Mouse (Mus musculus) lung, embryonic 14.5 days (tissue): ENCODE measurements at regions not wholly inside any gene's neighbourhood (a gene's known extent, or its start where the extent isn't known, plus 50 kb on each side); places are given as distances from the start of the nearest gene placed in this dataset.

Experiments used
- ATAC-seq: fragments of 200-750 bp; cut with Nextera tagmentation; 2 replicates; pipeline ENCODE4 v1.8.0; 2017; ENCODE audit warnings: mild to moderate bottlenecking, moderate TSS enrichment, moderate library complexity; ENCODE audit not compliant: insufficient read depth
- DNase-seq: peaks from one replicate; pipeline ENCODE4 v3.0.0-alpha.2; 2015
- H3K27ac ChIP-seq: fragments of 300-500 bp; sonication (generic); 2 replicates; pipeline ENCODE4 v1.5.1; 2014; ENCODE audit warnings: low read depth, mild to moderate bottlenecking, moderate library complexity
- H3K27me3 ChIP-seq: fragments of 300-500 bp; sonication (generic); 2 replicates; pipeline ENCODE4 v1.6.1; 2014; ENCODE audit warnings: low read length, control low read depth; ENCODE audit not compliant: insufficient read depth
- H3K36me3 ChIP-seq: fragments of 300-500 bp; sonication (generic); 2 replicates; pipeline ENCODE4 v1.6.1; 2014; ENCODE audit warnings: control low read depth; ENCODE audit not compliant: insufficient read depth
- H3K4me1 ChIP-seq: fragments of 300-500 bp; sonication (generic); 2 replicates; pipeline ENCODE4 v1.6.1; 2014; ENCODE audit warnings: antibody characterized with exemption, control low read depth; ENCODE audit not compliant: insufficient read depth
- H3K4me2 ChIP-seq: fragments of 300-500 bp; sonication (generic); 2 replicates; pipeline ENCODE4 v1.6.1; 2014; ENCODE audit warnings: mild to moderate bottlenecking
- H3K4me3 ChIP-seq: fragments of 300-500 bp; sonication (generic); 2 replicates; pipeline ENCODE4 v1.5.1; 2014; ENCODE audit warnings: low read depth, low read length
- H3K9ac ChIP-seq: fragments of 300-500 bp; sonication (generic); 2 replicates; pipeline ENCODE4 v1.6.1; 2014
- H3K9me3 ChIP-seq: fragments of 300-500 bp; sonication (generic); 2 replicates; pipeline ENCODE4 v1.6.1; 2016; ENCODE audit warnings: low read depth, low read length, control low read depth
- CTCF ChIP-seq: IDR thresholded peaks from 2 replicates; pipeline ENCODE4 v1.5.1; 2016; ENCODE audit warnings: antibody characterized with exemption, low read depth
- WGBS: fragments of 180-500 bp; shearing (Covaris S2); extraction: QIAGEN DNeasy Blood & Tissue Kit; methylation state at CpG from one replicate; pipeline ENCODE4 v1.1.7; 2014; 5-methylcytosine and 5-hydroxymethylcytosine counted together

GRCm38 (mm10) chr9:52261538-52261937 is 93.2 kb upstream of the Zc3h12c start:
- WGBS: 82% methylated on average over 2 of the region's 2 CpGs
- no peak for ATAC-seq
- TF ChIP-seq CTCF: no peak
- no peak overlapping the region for H3K4me2 ChIP-seq
- no peaks in the 10 kb centered on the region for H3K4me1 ChIP-seq
- no peak overlapping the region for H3K9ac ChIP-seq
- no peaks in the 10 kb centered on the region for H3K27me3 ChIP-seq
- no peak overlapping the region for H3K27ac ChIP-seq
- H3K36me3 ChIP-seq: no peaks in the 10 kb centered on the region
- H3K9me3 ChIP-seq: no peaks in the 10 kb centered on the region
- no peak for DNase-seq
- no peak overlapping the region for H3K4me3 ChIP-seq

DNA sequence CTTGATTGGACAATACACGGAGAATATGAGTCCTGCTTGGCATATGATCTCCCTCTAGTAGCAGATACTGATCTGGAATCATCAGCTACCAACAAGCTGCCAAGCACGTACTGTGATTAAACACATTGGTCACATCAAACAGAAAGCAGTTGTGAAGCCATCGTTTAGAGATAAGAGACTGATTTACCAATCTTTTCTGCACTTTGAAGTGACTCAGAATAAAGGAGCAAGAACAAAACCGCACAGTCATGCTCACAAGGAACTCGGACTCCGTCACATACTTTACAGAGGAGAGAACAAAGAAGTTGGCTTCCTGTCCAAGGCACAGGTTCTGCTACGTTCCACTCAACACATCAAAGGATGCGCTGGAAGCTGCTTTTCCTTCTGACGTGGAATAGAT is 91.1 kb upstream of the Zc3h12c start:
- DNase-seq (peak; percentile 5), ATAC-seq (no peak)
- H3K4me1 ChIP-seq: no peaks in the 10 kb centered on the region
- H3K4me2 ChIP-seq: no peak overlapping the region
- TF ChIP-seq CTCF: no peak
- H3K27me3 ChIP-seq: no peaks in the 10 kb centered on the region
- no peak overlapping the region for H3K9ac ChIP-seq
- H3K4me3 ChIP-seq: no peak overlapping the region
- no peak overlapping the region for H3K27ac ChIP-seq
- H3K36me3 ChIP-seq: no peaks in the 10 kb centered on the region
- 35% methylated on average over 9 of the region's 9 CpGs for WGBS
- H3K9me3 ChIP-seq: no peaks in the 10 kb centered on the region

DNA sequence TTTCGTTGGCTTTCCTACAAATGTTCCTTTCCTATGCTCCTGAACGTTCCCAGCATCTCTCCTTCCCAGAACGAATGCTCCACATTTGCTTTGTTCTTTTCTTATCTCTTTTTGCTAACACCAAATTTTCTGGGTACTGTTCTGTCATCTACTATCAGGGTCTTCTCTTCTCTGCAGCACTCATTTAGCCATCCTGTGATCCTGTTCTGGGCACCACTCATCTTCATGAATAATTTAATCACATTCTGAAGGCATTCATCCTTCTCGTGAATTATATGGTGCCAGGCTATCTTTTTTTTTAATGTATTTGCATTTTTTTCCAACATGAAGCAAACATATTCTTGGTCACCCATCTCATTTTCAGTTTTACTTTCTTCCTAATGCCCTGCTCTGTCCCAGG is 87.3 kb upstream of the Zc3h12c start:
- Histone ChIP-seq H3K27me3 (no peaks in the 10 kb centered on the region), H3K9me3 (no peaks in the 10 kb centered on the region), H3K4me1 (no peaks in the 10 kb centered on the region), H3K36me3 (no peaks in the 10 kb centered on the region), H3K4me3 (no peak overlapping the region), H3K9ac (no peak overlapping the region), H3K27ac (no peak overlapping the region), H3K4me2 (no peak overlapping the region)
- TF ChIP-seq CTCF: no peak
- DNase-seq (no peak), ATAC-seq (no peak)
- WGBS: 49% methylated on average over 4 of the region's 4 CpGs

DNA sequence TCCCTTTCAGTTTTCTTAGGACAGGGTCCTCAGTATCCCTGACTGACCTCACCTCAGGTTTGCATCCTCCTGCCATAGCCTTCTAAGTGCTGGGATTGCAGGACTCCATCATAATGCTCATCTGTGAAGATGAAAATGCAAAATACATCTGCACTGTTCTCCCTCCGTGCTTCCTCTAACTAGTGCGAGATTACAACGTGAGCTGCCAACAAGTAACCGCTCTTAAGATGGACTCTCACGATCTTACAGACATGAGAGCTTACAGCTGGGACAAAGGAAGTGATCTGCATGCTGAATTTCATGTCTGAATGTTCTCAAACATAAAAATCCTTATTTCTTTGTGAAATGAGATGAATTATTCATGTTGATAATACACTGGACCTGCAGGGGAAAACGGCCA is 86.1 kb upstream of the Zc3h12c start:
- Histone ChIP-seq H3K4me3 (no peak overlapping the region), H3K9ac (no peak overlapping the region), H3K9me3 (no peaks in the 10 kb centered on the region), H3K4me2 (no peak overlapping the region), H3K27me3 (no peaks in the 10 kb centered on the region), H3K4me1 (no peaks in the 10 kb centered on the region), H3K36me3 (no peaks in the 10 kb centered on the region), H3K27ac (no peak overlapping the region)
- 58% methylated on average over 6 of the region's 6 CpGs for WGBS
- TF ChIP-seq CTCF: no peak
- ATAC-seq (no peak), DNase-seq (no peak)

DNA sequence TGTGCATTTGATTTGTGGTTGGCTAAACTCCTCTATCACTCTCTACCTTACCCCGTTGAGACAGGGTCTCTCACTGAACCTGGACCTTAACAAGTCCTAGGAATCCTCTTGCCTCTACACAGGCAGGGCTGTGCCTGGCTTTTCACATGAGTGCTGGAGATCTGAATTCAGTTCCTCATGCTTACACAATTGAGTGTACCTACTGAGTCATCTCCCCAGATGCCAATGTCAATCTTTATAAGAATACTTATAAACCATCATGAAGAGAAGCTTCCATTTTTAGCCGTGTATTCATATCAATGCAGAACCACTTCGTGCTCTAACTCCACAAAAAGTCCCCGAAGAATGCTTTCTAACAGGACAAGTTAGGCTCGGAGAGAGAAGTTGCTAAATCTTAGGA is 83.1 kb upstream of the Zc3h12c start:
- H3K4me2 ChIP-seq: no peak overlapping the region
- TF ChIP-seq CTCF: no peak
- WGBS: 81% methylated on average over 5 of the region's 5 CpGs
- H3K4me1 ChIP-seq: no peaks in the 10 kb centered on the region
- H3K9ac ChIP-seq: no peak overlapping the region
- no peak overlapping the region for H3K27ac ChIP-seq
- ATAC-seq (no peak), DNase-seq (no peak)
- no peak overlapping the region for H3K4me3 ChIP-seq
- no peaks in the 10 kb centered on the region for H3K27me3 ChIP-seq
- no peaks in the 10 kb centered on the region for H3K36me3 ChIP-seq
- no peaks in the 10 kb centered on the region for H3K9me3 ChIP-seq

DNA sequence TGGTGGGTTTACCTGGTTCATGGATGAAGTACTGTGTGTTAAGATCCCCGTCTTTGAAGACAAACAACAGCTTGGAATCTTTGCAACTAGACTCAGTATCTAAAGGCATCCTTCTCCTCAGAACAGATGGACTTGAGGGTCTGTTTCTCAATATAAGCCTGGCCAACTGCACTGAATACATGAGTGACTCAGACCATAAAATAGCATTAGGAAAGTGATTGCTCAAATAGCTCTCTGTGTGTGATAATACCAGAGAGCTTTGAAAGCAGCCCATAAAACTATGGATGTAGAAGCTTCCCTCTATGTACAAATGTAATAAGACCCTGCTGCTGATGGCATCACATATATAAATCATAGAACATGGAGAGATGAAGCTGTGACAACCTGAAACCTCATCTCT is 78.3 kb upstream of the Zc3h12c start:
- H3K4me3 ChIP-seq: no peak overlapping the region
- H3K4me1 ChIP-seq: no peaks in the 10 kb centered on the region
- no peak overlapping the region for H3K9ac ChIP-seq
- no peaks in the 10 kb centered on the region for H3K9me3 ChIP-seq
- WGBS: 80% methylated on average over 1 of the region's 1 CpGs
- H3K27ac ChIP-seq: no peak overlapping the region
- H3K27me3 ChIP-seq: no peaks in the 10 kb centered on the region
- DNase-seq (no peak), ATAC-seq (no peak)
- TF ChIP-seq CTCF: no peak
- H3K4me2 ChIP-seq: no peak overlapping the region
- no peaks in the 10 kb centered on the region for H3K36me3 ChIP-seq

GRCm38 (mm10) chr9:52244081-52244480 is 75.7 kb upstream of the Zc3h12c start:
- no peaks in the 10 kb centered on the region for H3K27me3 ChIP-seq
- 46% methylated on average over 12 of the region's 12 CpGs for WGBS

DNA sequence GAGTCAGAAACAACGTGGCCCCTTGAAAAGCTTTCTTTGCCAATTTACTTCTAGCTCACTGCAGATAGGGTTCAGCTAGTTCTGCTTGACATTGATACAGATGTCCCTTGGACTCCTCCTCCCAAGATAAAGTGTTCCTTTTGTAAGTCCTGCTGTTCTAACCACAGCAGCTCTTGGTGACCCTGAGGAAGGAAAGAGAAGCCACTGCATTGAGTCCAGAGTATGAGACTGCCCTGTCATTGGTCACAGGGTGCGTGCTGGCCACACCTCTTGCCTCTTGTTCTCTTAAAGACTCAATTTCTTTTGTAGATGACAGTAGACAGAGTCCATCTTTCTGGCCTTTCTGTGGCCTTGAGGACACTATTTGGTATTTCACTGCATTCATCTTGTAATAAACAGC is 74.7 kb upstream of the Zc3h12c start:
- no peaks in the 10 kb centered on the region for H3K36me3 ChIP-seq
- DNase-seq: no peak
- H3K4me1 ChIP-seq: no peaks in the 10 kb centered on the region
- H3K27ac ChIP-seq: no peak overlapping the region
- H3K27me3 ChIP-seq: no peaks in the 10 kb centered on the region
- no peak overlapping the region for H3K4me3 ChIP-seq
- no peak for TF ChIP-seq CTCF
- ATAC-seq: no peak
- H3K9me3 ChIP-seq: no peaks in the 10 kb centered on the region
- no peak overlapping the region for H3K9ac ChIP-seq
- H3K4me2 ChIP-seq: no peak overlapping the region
- 76% methylated on average over 2 of the region's 2 CpGs for WGBS

More at GRCm38 (mm10) chr9:52244081-52244480, 75.7 kb upstream of the Zc3h12c start:
- Histone ChIP-seq H3K27ac (no peak overlapping the region), H3K9ac (no peak overlapping the region), H3K36me3 (no peaks in the 10 kb centered on the region), H3K4me2 (no peak overlapping the region), H3K4me3 (no peak overlapping the region), H3K4me1 (no peaks in the 10 kb centered on the region), H3K9me3 (no peaks in the 10 kb centered on the region)
- ATAC-seq (no peak), DNase-seq (no peak)
- no peak for TF ChIP-seq CTCF
